Mouse (Mus musculus) layer of hippocampus, postnatal 25 days (tissue): ENCODE measurements around the gene Hspa4l. TPM values are rescaled to one million over a fixed set of nuclear protein-coding genes. Genes with fewer than 3 reads are reported as not detected.
"Not testable (repeated sequence)": the region's sequence is repeated elsewhere in the genome, so short reads cannot be mapped to it uniquely, and the experiment has no call there.

Experiments used
- DNase-seq, 2 experiments: peaks; one replicate each; pipeline ENCODE4 v3.0.0; 2022; ENCODE audit warnings: mixed read lengths in 2 of 2, low spot score in 1 of 2; ENCODE audit errors: extremely low spot score in 1 of 2
- total RNA-seq, 2 experiments: library from RNA; stranded (reverse); gene quantifications; 2 replicates each; pipeline ENCODE4 v1.2.3; 2021

Hspa4l gene
- total RNA-seq, 2 experiments from 2014 or later: 143 to 145 TPM

- no peak for DNase-seq
These were observed 65.6 kb downstream of the Hspa4l start for GRCm38 (mm10) chr3:40809894-40810293.

GRCm38 (mm10) chr3:40813275-40813674 is 69.0 kb downstream of the Hspa4l start:
- DNase-seq: no peak

GRCm38 (mm10) chr3:40845521-40845920 is 101.2 kb downstream of the Hspa4l start:
- DNase-seq: not testable (repeated sequence)

Other genes with a start within 250 kb of the Hspa4l start
- gene Intu, start 213.2 kb upstream of the Hspa4l start, total RNA-seq: 1 to 10 TPM; 4.9 to 7.5 TPM
- under 1 TPM in 1 of 2 experiments, not detected in 1; 0.12 TPM for gene Slc25a31, start 35.6 kb upstream of the Hspa4l start, total RNA-seq
- 1 to 10 TPM; 3.6 to 4.2 TPM for gene Plk4, start 55.5 kb downstream of the Hspa4l start, total RNA-seq
- 10 to 100 TPM; 19.5 to 20.1 TPM for gene Mfsd8, start 102.4 kb downstream of the Hspa4l start, total RNA-seq
- 10 to 100 TPM; 12.2 to 14.6 TPM for gene Abhd18, start 102.5 kb downstream of the Hspa4l start, total RNA-seq
- gene 1700034I23Rik, start 158.0 kb downstream of the Hspa4l start, total RNA-seq: under 1 TPM; 0.15 to 0.31 TPM
- 10 to 100 TPM; 14.7 to 14.9 TPM for gene Larp1b, start 205.3 kb downstream of the Hspa4l start, total RNA-seq